Mouse (Mus musculus) liver, embryonic 14.5 days (tissue): ENCODE measurements around the gene Kcnq5.

Source experiments
- CTCF ChIP-seq: IDR thresholded peaks from 2 replicates; pipeline ENCODE4 v1.5.1; 2016; ENCODE audit warnings: antibody characterized with exemption, low read depth, control low read depth
- EP300 ChIP-seq: IDR thresholded peaks from 2 replicates; pipeline ENCODE4 v1.6.1; 2016; ENCODE audit warnings: antibody characterized with exemption, low read depth

- no peak for TF ChIP-seq CTCF
- TF ChIP-seq EP300: no peak
These were observed 339.7 kb downstream of the Kcnq5 start for GRCm38 (mm10) chr1:21622039-21622438.
